ENCODE assay signal across 10 mouse cellular contexts in genomic region chr4:125835250-125835649, GRCm38 (mm10).
DNase-seq lines count a peak whose midpoint lies in the region; ATAC-seq lines count a peak whose summit lies in the region.
"Had no signal": no experiment of that assay in that cellular context is flagged by ENCODE, and none has a peak within 500 bp of the region (broad histone marks: within the 10 kb centered on the region; RNA-seq: fewer than 3 reads in every experiment).

No protein-coding gene starts in this region.

- H3K36me3 ChIP-seq in forebrain, embryonic 11.5 days (ENCODE audit: control insufficient read depth, insufficient read depth, low read length) = no peaks in the 10 kb centered on the region
- no peaks in the 10 kb centered on the region for H3K36me3 ChIP-seq in forebrain, embryonic 15.5 days
- no peaks in the 10 kb centered on the region for H3K36me3 ChIP-seq in intestine, embryonic 15.5 days

- ATAC-seq in forebrain, embryonic 11.5 days (replicated peaks; ENCODE audit: low FRiP score) = no peak
- no peak for ATAC-seq in forebrain, embryonic 15.5 days (replicated peaks)
- peak; percentile 59; the same call in 1 of the 2 replicates for ATAC-seq in intestine, embryonic 15.5 days
- no peak for ATAC-seq in activated CD4-positive, CD25-positive, alpha-beta regulatory T cell, adult 4 months

- WGBS in forebrain, embryonic 11.5 days = 2% methylated on average over 8 of the region's 8 CpGs
- WGBS in forebrain, embryonic 15.5 days = under 1% methylated on average over 8 of the region's 8 CpGs
- under 1% methylated on average over 8 of the region's 8 CpGs for WGBS in intestine, embryonic 15.5 days

- H3K4me2 ChIP-seq in forebrain, embryonic 11.5 days (ENCODE audit: low read depth, low read length, severe bottlenecking) = 0 out of 2 replicates have a peak overlapping the region, but pooled peaks have one; percentile 6
- no peak overlapping the region for H3K4me2 ChIP-seq in forebrain, embryonic 15.5 days (replicated peaks)
- H3K4me2 ChIP-seq in intestine, embryonic 15.5 days (replicated peaks) = no peak overlapping the region

- peak; percentile 90 for DNase-seq in forebrain, embryonic 11.5 days (ENCODE audit: low spot score)
- DNase-seq in ovary, postnatal 14 days (ENCODE audit: low spot score) = peak; percentile 32
- no peak for DNase-seq in ovary, postnatal 10 days (ENCODE audit: low spot score)
- peak; percentile 76 for DNase-seq in testis, postnatal 10 days (ENCODE audit: low spot score)
- DNase-seq in cerebellum, postnatal 4 days (ENCODE audit: low spot score in 2 of 2) = no peak
- DNase-seq: B cell, adult 2 months had no signal

- H3K9ac ChIP-seq in forebrain, embryonic 11.5 days (ENCODE audit: low read length) = no peak overlapping the region
- H3K9ac ChIP-seq in forebrain, embryonic 15.5 days (replicated peaks) = no peak overlapping the region
- no peak overlapping the region for H3K9ac ChIP-seq in intestine, embryonic 15.5 days
- H3K9ac ChIP-seq: liver, embryonic 14.5 days had no signal

- no peak overlapping the region for H3K4me3 ChIP-seq in forebrain, embryonic 11.5 days (ENCODE audit: low read depth, low read length)
- no peak overlapping the region for H3K4me3 ChIP-seq in forebrain, embryonic 15.5 days
- H3K4me3 ChIP-seq in intestine, embryonic 15.5 days (replicated peaks) = no peak overlapping the region

- no peaks in the 10 kb centered on the region for H3K27me3 ChIP-seq in forebrain, embryonic 11.5 days (ENCODE audit: control insufficient read depth, insufficient read depth, low read length)
- H3K27me3 ChIP-seq in forebrain, embryonic 15.5 days = no peaks in the 10 kb centered on the region
- H3K27me3 ChIP-seq in intestine, embryonic 15.5 days (replicated peaks) = no peaks in the 10 kb centered on the region

- no peaks in the 10 kb centered on the region for H3K9me3 ChIP-seq in forebrain, embryonic 11.5 days (ENCODE audit: control insufficient read depth, low read length)
- no peaks in the 10 kb centered on the region for H3K9me3 ChIP-seq in forebrain, embryonic 15.5 days
- no peaks in the 10 kb centered on the region for H3K9me3 ChIP-seq in intestine, embryonic 15.5 days

- no peaks in the 10 kb centered on the region for H3K4me1 ChIP-seq in forebrain, embryonic 11.5 days (replicated peaks; ENCODE audit: control insufficient read depth, insufficient read depth, low read length)
- peaks cover 4% of the 10 kb centered on the region; the same call in 1 of the 2 replicates for H3K4me1 ChIP-seq in forebrain, embryonic 15.5 days
- H3K4me1 ChIP-seq in intestine, embryonic 15.5 days (replicated peaks) = no peaks in the 10 kb centered on the region

- H3K27ac ChIP-seq in forebrain, embryonic 11.5 days (ENCODE audit: low read depth, low read length) = no peak overlapping the region
- no peak overlapping the region for H3K27ac ChIP-seq in forebrain, embryonic 15.5 days (replicated peaks)
- no peak overlapping the region for H3K27ac ChIP-seq in intestine, embryonic 15.5 days
- H3K27ac ChIP-seq: liver, embryonic 14.5 days had no signal

Comparison
In these comparisons a context has a peak if more than half of its experiments do, and no peak if none do; other contexts are left out.
1. DNase-seq: peak in forebrain, embryonic 11.5 days (single experiment), ovary, postnatal 14 days (single experiment) and testis, postnatal 10 days (single experiment); none in ovary, postnatal 10 days (single experiment) and cerebellum, postnatal 4 days (0 of 2).